Mouse (Mus musculus) cerebellum, postnatal 36 days (tissue): ENCODE data around the gene Ccdc13.

ENCODE experiments used
- DNase-seq, 2 experiments: peaks; one replicate each; pipeline ENCODE4 v3.0.0; 2021 to 2022; ENCODE audit warnings: mixed read lengths in 2 of 2

Gene Ccdc13

GRCm38 (mm10) chr9:121846526-121847118 lies 7.4 kb upstream of the Ccdc13 start:
- DNase-seq: peak in 1 of 2 experiments; percentile 15

GRCm38 (mm10) chr9:121842914-121843313 lies 3.7 kb upstream of the Ccdc13 start:
- no peak for DNase-seq

GRCm38 (mm10) chr9:121839622-121839965 lies 333 bp upstream of the Ccdc13 start:
- DNase-seq: no peak

GRCm38 (mm10) chr9:121838008-121838407 lies 1.3 kb downstream of the Ccdc13 start:
- no peak for DNase-seq

- no peak for DNase-seq
Measured at GRCm38 (mm10) chr9:121833825-121834224, 5.4 kb downstream of the Ccdc13 start.

- DNase-seq: peak; percentile 81 to 89
Measured at GRCm38 (mm10) chr9:121830956-121831293, 8.3 kb downstream of the Ccdc13 start.

- peak; percentile 54 to 59 for DNase-seq
Measured at GRCm38 (mm10) chr9:121830243-121830955, 8.9 kb downstream of the Ccdc13 start.

- DNase-seq: no peak
Measured at GRCm38 (mm10) chr9:121829270-121829992, 9.8 kb downstream of the Ccdc13 start.

- DNase-seq: no peak
Measured at GRCm38 (mm10) chr9:121828314-121828713, 10.9 kb downstream of the Ccdc13 start.

GRCm38 (mm10) chr9:121826356-121826755 lies 12.9 kb downstream of the Ccdc13 start:
- no peak for DNase-seq

GRCm38 (mm10) chr9:121823991-121824390 lies 15.3 kb downstream of the Ccdc13 start:
- peak in 1 of 2 experiments; percentile 25 for DNase-seq

- DNase-seq: peak; percentile 50 to 58
Measured at GRCm38 (mm10) chr9:121823051-121823450, 16.2 kb downstream of the Ccdc13 start.

- peak; percentile 31 to 33 for DNase-seq
Measured at GRCm38 (mm10) chr9:121822585-121822991, 16.7 kb downstream of the Ccdc13 start.

GRCm38 (mm10) chr9:121820765-121821164 lies 18.5 kb downstream of the Ccdc13 start:
- DNase-seq: no peak

GRCm38 (mm10) chr9:121819771-121820471 lies 19.3 kb downstream of the Ccdc13 start:
- DNase-seq: peak; percentile 56 to 65

- peak; percentile 36 to 38 for DNase-seq
Measured at GRCm38 (mm10) chr9:121819073-121819770, 20.0 kb downstream of the Ccdc13 start.

- no peak for DNase-seq
Measured at GRCm38 (mm10) chr9:121815183-121815582, 24.1 kb downstream of the Ccdc13 start.

GRCm38 (mm10) chr9:121810081-121810821 lies 29.0 kb downstream of the Ccdc13 start:
- peak; percentile 39 to 43 for DNase-seq

GRCm38 (mm10) chr9:121808511-121808910 lies 30.8 kb downstream of the Ccdc13 start:
- no peak for DNase-seq

- DNase-seq: peak; percentile 35 to 40
Measured at GRCm38 (mm10) chr9:121807947-121808346, 31.3 kb downstream of the Ccdc13 start.

GRCm38 (mm10) chr9:121807546-121807945 lies 31.7 kb downstream of the Ccdc13 start:
- no peak for DNase-seq

- no peak for DNase-seq
Measured at GRCm38 (mm10) chr9:121802747-121803146, 36.5 kb downstream of the Ccdc13 start.
